Mouse (Mus musculus) spleen, embryonic (tissue): ENCODE measurements at regions not wholly inside any gene's neighbourhood (a gene's known extent, or its start where the extent isn't known, plus 50 kb on each side); places are given as distances from the start of the nearest gene placed in this dataset.
"Not testable (repeated sequence)": the region's sequence is repeated elsewhere in the genome, so short reads cannot be mapped to it uniquely, and the experiment has no call there.

Experiments
- CTCF ChIA-PET: fragments of 350-600 bp; sonication (Branson Sonifier 250); formaldehyde crosslinking; loops from one replicate; lab custom pipeline; 2022; lab: Charles Lee

GRCm38 (mm10) chr3:37844731-37845312 lies 120.5 kb upstream of the Gm5148 start:
- CTCF ChIA-PET, result no interaction called here

DNA sequence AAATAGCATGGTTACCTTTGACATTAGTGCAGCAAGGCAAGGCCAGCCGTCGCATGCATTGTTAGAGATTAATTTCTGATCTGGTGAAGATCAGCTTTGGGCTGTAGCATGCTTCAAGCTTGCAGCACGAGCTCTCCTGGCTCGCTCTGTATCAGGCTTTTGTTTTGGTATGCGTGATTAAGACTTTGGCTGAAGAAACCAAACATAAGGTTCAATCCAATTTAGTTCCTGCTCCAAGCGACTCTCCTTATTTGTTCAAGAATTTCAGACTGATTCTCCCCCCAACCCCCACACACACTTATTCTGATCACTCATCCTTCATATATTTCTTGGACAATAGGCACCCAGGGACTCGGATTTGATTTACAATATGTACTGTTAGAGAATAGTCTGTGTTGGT lies 118.0 kb upstream of the Gm5148 start:
- CTCF ChIA-PET, result no interaction called here

DNA sequence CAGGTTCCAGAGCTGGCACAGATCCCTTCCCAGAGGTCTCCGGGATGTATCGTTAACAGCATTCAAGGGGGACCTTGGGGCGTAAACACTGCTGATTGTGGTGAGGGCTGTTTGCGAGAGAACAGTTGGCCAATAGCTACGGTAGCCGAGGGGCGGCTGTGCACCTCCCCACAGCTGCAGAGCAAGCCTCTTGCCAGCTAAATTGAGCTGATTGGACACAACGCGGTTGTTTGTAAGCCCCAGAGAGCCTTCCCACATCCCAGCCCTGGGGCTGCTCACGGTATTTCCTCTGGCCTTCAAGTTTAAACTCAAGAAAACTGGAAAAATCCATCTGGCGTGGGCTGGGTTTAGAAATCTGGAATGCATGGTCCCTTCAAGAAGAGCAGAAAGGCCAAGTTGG lies 114.6 kb upstream of the Gm5148 start:
- CTCF ChIA-PET, result no interaction called here

- CTCF ChIA-PET, result interaction anchor here (0.6 kb wide), 1 partner anchor 19 kb away, joined by 20 read pairs; no protein-coding TSS in a partner anchor
Measured at GRCm38 (mm10) chr3:37836749-37837148, 112.5 kb upstream of the Gm5148 start.

DNA sequence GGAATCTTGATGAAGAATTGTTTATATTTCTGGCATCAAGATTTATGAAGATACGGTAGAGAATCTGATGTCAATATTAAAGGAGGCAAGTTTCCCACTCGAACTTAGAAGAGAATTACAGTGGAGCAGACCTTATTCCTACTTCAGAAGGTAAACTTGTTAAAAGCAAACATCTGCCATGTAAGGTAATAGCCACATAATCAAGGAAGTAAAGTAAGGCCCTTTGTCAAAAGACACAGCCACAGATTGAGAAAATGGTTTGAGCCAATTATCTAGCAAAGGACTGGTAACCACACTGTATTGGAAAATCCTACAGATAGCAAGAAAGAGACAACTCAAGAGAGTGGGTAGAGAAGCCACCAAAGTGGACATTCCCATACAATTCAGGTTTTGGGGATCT lies 111.4 kb upstream of the Gm5148 start:
- CTCF ChIA-PET, result no interaction called here

DNA sequence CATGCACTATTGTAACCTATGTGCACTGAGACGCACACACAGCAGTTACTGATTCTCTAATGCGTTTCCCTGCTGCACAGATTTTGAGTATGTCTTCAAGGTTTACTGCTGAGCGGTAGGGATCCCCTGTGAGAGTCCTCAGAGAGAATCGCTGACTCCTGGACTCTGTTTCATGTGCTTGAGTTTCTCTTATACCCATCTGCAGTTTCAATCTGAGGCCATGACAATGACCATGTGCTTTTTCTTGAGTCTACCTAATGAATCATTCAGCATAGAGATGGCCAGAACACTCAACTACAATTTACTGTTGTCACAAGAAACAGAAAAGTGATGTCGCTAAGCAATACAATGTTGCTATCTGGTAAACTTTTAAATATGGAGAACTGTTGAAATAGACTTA lies 110.8 kb upstream of the Gm5148 start:
- CTCF ChIA-PET, result no interaction called here

GRCm38 (mm10) chr3:37834626-37835025 lies 110.3 kb upstream of the Gm5148 start:
- CTCF ChIA-PET, result no interaction called here

- CTCF ChIA-PET, result no interaction called here
Measured at GRCm38 (mm10) chr3:37833387-37833786, 109.1 kb upstream of the Gm5148 start.

DNA sequence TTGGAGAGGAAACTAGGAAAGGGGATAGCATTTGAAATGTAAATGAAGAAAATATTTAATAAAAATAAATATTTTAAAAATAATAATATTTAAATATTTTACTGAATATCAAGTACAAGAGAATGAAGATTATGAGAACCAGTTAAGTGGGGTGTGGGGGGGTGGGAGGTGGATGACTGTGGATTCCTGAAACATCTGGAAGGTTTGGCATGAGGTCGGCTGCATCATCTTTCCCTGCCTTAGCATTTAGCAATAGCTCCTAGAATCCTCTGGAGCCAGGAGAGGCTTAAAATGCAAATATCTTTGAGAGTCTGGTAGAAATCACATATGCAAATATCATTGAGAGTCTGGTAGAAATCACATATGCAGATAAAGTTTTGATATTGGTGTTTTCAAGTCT lies 103.3 kb upstream of the Gm5148 start:
- CTCF ChIA-PET, result interaction anchor here (0.7 kb wide), 1 partner anchor 313 kb away, joined by 14 read pairs; no protein-coding TSS in a partner anchor

GRCm38 (mm10) chr3:37825602-37826001 lies 101.3 kb upstream of the Gm5148 start:
- CTCF ChIA-PET, result no interaction called here

DNA sequence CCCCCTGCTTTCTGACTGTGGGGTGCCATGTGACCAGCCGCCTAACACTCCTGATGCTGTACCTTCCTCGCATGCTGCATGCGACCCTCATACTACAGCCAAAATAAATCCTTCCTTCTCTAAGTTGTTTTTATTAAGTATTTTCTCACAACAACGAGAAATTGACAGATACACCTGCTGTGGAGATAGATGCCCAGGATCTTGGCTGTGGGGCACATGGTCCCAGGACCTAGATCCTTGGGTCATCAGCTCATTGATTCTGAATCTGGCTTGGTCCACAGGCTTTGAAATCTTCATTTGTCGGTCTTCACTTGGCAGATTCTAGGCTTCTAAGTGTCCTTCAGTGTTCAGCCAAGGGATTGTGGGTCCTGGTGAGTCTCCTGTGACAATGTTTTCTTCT lies 100.4 kb upstream of the Gm5148 start:
- CTCF ChIA-PET, result no interaction called here

DNA sequence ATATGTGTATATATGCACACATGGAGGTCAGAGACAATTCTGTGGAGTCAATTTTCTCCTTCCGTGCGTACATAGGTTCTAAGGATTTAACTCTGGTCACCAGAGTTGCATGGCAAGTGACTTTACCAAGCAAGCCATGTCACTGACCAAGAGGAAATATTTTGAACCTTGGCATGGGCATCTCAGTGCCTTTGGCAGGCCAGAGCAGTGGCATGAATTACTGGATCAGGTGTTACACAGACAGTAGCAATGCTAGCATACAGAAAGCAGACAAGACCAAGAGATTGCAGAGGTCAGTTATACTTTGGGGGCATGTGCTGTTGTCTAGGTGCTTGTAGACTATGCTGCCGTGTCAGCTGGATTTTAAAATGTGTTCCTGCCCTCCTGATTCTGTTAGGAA lies 95.2 kb upstream of the Gm5148 start:
- CTCF ChIA-PET, result no interaction called here

DNA sequence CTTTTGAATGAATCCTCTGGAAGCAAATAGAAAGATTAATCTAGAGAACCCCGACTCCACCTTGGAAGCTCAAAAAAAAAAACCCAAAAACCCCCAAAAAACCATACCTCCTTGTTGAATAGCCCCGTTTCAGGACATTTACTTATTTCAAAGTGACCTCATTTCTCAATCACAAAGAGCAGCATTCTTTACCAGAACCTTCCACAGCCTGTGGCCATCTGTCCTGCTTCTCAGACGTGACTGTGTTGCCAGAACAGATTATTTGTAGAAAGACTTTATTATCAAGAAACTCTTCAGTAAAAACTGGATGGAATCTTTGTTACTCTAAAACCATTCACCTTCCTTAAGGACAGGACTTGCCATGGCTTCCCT lies 93.1 kb upstream of the Gm5148 start:
- CTCF ChIA-PET, result no interaction called here

DNA sequence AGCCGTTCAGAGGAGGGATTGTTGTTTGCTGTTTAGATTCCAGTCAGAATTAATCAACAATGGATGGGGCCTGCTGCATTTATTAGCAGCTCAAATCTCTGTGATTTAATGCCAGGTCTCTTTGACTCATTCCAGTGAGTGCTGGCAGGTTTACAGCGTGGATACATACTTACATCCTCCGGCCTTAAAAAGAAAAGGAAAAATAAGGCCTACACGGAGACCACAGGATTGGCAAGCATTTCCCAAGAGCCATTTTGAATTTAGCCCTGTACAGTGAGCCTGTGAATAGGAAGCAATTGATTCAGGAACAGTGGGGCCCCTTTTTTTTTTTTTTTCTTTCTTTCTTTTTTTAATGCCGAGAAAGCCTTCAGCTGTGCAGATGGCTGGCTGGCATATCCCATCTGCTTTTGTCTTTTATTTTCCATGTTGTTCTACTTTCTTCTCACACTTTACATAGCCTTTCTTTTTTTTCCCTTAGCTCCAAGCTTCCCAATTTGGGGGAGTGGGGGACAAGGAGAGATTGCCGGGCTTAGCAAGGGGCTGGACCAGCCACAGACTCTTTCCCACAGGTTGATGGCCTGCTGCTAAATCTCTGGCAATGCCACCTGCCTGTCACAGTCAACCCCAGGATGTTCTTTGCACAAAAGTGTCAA lies 92.6 kb upstream of the Gm5148 start:
- CTCF ChIA-PET, result no interaction called here

GRCm38 (mm10) chr3:37815771-37816170 lies 91.5 kb upstream of the Gm5148 start:
- CTCF ChIA-PET, result no interaction called here

GRCm38 (mm10) chr3:37812936-37813335 lies 88.6 kb upstream of the Gm5148 start:
- CTCF ChIA-PET, result no interaction called here

- CTCF ChIA-PET, result no interaction called here
Measured at GRCm38 (mm10) chr3:37811429-37811828, 87.1 kb upstream of the Gm5148 start.

- CTCF ChIA-PET, result no interaction called here
Measured at GRCm38 (mm10) chr3:37810763-37811162, 86.5 kb upstream of the Gm5148 start.

DNA sequence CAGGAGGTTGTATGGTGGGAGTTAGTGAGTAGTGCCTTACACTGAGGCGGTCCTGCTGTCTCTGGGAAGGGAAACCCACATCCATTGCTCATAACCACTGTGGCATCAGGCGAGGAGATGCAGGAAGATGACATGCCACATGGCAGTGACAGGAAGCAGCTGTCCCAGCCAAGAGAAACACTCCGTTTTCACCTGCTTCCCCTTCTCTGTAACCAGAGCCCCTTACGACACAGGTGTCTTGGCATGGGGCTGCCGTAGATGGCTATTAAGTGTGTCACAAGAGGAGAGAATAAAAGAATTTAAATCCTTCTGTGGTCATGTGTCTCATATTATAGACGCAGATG lies 81.5 kb upstream of the Gm5148 start:
- CTCF ChIA-PET, result no interaction called here

- CTCF ChIA-PET, result interaction anchor here (0.7 kb wide), 1 partner anchor 84 kb away, joined by 3 read pairs; no protein-coding TSS in a partner anchor
Measured at GRCm38 (mm10) chr3:37804941-37805804, 80.9 kb upstream of the Gm5148 start.

DNA sequence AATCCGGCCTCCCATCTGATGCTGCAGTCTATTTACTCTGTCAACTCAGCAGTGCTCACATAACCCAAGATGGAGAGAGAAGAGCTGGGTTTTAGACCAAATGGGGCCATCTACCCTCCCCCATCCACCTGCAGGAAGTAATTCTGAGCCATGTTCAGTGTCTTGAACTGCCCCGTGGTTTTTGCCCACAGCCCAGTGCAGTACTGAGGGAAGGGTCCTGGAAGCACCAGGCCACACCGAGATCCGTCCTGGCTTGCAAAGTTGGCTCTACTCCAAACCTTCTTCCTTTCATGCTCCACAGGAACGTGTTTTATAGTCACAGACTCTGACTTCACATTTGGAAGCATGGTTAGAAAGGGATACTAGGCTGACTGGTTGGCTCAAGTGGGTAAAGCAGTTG lies 80.0 kb upstream of the Gm5148 start:
- CTCF ChIA-PET, result no interaction called here

GRCm38 (mm10) chr3:37803781-37804180 lies 79.5 kb upstream of the Gm5148 start:
- CTCF ChIA-PET, result not testable (repeated sequence)

GRCm38 (mm10) chr3:37801551-37801950 lies 77.3 kb upstream of the Gm5148 start:
- CTCF ChIA-PET, result no interaction called here
